Mouse (Mus musculus) T-helper 1 cell (primary cell): ENCODE measurements at regions not wholly inside any gene's neighbourhood (a gene's known extent, or its start where the extent isn't known, plus 50 kb on each side); places are given as distances from the start of the nearest gene placed in this dataset.
"Not testable (repeated sequence)": the region's sequence is repeated elsewhere in the genome, so short reads cannot be mapped to it uniquely, and the experiment has no call there.

Source experiments
- in situ Hi-C: fragments of 300-600 bp; cut with MboI, MseI; formaldehyde crosslinking; loops from one replicate; pipeline ENCODE4 v1.15.1; 2025; ENCODE audit warnings: high pct_unique_total_duplicates

GRCm38 (mm10) chr13:5367058-5367797 lies 494.1 kb upstream of the Klf6 start:
- in situ Hi-C loops, result no loop called here

- in situ Hi-C loops, result no loop called here
Observed at GRCm38 (mm10) chr13:5370007-5370406, 491.3 kb upstream of the Klf6 start.

- in situ Hi-C loops, result no loop called here
Observed at GRCm38 (mm10) chr13:5373191-5373590, 488.1 kb upstream of the Klf6 start.

GRCm38 (mm10) chr13:5408226-5408804 lies 453.0 kb upstream of the Klf6 start:
- in situ Hi-C loops, result loop anchor here (10.0 kb wide), 1 partner anchor 346 kb away; no protein-coding TSS in a partner anchor

- in situ Hi-C loops, result no loop called here
Observed at GRCm38 (mm10) chr13:5412052-5412451, 449.2 kb upstream of the Klf6 start.

DNA sequence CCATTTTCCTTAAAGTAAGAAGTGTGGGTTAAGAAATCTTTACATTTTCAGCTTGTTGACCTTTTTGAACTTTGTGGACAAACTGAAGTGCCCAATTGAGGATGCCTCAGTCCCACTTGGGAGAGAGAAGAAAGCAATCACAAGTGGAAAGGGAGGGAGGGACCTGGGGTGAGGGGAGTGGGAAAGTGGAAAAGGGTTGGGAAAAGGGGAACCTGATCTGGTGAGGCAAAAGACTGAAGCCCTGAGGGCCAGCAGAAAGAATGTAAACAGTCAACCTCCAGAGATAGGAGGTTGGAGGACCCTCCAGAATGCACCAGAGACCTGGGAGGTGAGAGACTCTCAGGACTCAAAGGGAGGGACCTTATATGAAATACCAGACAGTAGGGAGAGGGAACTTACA lies 448.3 kb upstream of the Klf6 start:
- in situ Hi-C loops, result not testable (repeated sequence)

GRCm38 (mm10) chr13:5424110-5424509 lies 437.2 kb upstream of the Klf6 start:
- in situ Hi-C loops, result no loop called here

GRCm38 (mm10) chr13:5425491-5426232 lies 435.6 kb upstream of the Klf6 start:
- in situ Hi-C loops, result no loop called here

DNA sequence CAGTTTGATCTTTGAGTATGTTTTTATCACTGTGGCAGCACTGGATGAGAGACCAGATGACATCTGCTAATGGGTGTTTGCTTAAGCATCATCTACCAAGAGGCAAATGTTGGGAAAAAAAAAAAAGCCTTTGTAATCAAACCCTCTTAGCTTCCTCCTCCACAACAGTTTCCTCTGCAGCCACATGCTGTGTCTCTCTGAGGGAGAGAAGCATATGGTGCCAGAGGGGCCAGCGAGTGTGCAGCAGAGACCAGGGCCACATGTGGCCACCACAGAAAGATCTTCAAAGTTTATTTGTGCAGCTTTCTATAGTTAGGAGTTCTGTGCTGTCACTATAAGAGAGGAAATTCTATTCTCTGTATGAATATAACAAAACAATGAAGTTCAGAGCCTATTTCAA lies 427.6 kb upstream of the Klf6 start:
- in situ Hi-C loops, result no loop called here

DNA sequence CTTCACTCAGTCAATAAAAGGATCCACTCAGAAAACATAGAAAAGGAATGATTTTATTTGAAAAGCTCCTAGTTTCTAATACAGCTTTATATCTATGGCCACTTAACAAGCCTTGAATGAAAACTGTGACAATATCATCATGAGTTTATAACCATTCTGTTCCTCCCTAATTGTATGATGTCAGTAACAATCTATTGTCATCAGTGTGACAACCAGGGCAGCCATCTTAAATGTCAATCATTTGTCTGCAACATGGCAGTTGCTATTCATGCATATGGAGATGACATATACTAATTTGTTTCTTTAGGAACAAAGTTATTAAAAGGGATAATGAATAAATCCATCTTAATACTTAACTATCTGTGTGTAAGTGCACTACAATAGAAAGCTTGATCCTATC lies 426.2 kb upstream of the Klf6 start:
- in situ Hi-C loops, result no loop called here

GRCm38 (mm10) chr13:5436191-5436590 lies 425.1 kb upstream of the Klf6 start:
- in situ Hi-C loops, result no loop called here

DNA sequence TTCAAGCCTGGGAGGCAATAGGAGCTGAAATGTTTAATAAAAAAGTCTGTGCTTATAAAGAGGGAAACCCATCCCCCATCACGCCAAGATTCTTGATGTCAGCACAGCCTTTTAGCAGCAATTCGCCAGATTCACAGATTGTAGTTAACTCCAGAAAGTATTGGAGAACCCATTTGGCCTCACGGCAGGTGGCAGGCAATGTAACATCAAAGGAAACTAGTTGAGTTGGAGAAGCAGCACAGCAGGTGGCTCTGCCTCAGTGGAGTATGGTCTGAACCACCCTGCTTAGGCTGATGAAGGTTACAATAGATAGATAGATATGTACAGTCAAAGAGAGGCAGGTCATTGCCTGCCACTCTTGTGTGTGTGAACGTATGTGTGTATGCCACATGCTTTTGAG lies 420.8 kb upstream of the Klf6 start:
- in situ Hi-C loops, result no loop called here

DNA sequence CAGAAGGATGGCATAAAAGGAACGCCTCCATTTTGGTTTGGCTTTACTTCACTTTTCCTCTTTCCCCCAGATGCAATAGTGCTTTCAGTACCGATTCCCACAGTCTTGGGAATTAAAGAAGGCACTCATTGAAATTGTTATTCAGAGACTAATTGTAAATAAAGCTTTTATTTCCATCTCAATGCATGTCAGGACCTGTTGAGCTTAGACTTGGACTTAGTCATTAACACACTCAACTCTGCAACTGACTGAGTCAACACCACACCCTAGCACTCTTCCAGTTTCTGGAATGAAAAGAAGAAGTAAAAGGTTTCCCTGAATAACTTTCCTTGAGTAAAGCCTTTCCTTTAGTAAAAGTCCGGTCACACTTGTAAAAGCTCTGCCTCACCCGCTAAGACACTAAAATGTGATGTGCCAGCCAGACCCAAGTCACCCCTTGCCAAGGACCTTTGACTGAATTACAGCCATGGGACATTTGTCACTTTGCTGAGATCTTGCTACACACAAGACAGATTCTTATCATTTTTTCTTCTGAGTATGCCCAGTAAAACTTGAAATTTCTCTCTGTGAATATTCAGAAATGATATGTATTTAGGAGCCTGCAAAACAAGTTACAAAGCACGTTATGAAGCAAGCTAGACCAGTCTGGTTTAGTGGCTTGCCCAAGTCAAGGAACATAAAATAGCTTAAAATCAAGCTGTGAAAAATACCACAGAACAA lies 416.4 kb upstream of the Klf6 start:
- in situ Hi-C loops, result no loop called here

DNA sequence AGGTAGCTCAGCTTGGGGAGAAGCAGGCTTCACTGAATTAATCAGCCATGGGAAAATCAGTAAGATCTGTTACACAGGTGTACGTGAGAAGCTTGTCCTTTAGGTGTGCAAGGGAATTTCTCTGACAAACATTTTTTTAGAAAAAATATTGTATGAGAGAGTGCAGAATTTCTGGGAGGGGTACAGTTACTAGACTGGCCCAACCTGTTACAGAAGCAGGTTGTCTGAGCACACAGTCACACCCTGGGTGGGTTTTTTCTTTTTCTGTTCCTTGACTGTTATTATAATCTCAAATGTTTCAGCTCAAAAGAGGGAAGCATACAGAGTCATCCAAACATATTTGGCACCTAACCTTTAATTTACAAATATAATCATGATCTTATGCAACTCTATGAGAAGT lies 412.7 kb upstream of the Klf6 start:
- in situ Hi-C loops, result no loop called here

- in situ Hi-C loops, result no loop called here
Observed at GRCm38 (mm10) chr13:5480779-5481178, 380.5 kb upstream of the Klf6 start.

DNA sequence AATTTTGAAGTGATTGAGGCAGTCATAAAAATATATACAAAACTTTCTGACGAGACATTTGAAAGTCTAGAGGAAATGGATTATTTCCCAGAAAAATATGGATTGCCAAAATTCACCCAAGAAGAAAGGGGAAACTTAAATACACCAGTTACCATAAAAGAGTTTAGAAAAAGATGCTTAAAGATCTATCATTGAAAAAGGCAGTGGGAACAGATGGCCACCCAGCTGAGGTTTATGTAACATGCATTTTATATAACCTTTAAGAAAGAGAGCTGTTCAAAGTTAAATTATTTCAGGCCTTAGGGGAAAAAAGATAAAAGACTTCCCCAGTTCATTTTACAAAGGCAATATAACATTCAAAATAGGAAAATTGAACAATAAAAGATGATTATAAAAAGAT lies 369.0 kb upstream of the Klf6 start:
- in situ Hi-C loops, result no loop called here

- in situ Hi-C loops, result no loop called here
Observed at GRCm38 (mm10) chr13:5497535-5497934, 363.7 kb upstream of the Klf6 start.

DNA sequence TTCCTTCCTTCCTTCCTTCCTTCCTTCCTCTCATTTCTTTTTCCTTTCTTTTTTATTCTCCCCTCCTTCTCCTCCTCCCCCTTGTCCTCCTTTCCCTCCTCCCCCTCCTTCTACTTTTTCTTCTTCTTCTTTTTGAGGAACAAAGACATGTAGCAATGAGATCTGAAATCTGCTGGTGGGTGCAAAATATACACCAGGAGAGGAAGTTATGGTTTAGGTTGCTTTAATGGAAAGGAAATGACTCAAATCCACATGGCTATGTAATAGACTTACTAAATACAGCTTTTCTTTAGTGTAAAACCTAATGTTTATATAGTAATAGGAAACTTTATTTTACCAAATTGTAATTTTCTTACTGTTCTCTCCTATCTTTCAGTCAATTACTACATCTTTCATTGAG lies 349.5 kb upstream of the Klf6 start:
- in situ Hi-C loops, result no loop called here

DNA sequence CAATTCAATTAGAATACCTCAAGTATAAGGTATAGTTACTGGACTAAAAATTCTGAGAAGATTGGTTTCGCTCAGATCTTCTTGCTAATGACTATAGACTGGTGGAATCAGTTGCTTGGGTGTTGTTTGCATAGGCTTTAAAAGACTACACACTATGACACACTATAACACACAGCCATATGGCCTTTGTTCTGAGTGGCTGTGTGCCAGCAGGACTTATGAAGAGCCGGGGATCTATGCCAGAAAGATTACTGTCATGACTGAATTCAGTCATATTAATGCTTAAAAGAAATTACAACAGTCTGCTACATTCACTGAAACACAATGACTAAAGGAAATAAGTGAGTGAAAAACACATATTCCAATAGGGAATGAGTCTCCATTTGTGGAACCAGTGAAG lies 345.7 kb upstream of the Klf6 start:
- in situ Hi-C loops, result no loop called here

DNA sequence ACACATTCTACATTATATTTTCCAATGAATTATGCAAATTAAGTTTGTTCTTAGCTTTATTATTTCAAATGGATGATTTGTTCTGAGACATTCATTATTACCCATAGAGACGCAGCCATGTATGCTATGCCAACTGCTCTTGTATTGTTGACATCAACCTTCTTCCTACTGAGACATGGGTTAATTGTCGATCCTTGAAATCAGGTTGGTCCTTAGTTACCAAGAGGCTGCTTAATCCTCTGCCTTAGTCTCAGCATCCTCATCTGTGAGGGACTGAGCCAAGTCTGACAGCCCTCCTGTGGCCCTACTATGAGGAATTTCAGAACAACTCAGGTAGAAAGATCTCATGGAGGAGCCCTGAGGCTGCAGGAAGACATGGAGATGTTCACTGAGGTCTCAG lies 345.2 kb upstream of the Klf6 start:
- in situ Hi-C loops, result no loop called here

- in situ Hi-C loops, result no loop called here
Observed at GRCm38 (mm10) chr13:5519181-5519580, 342.1 kb upstream of the Klf6 start.

DNA sequence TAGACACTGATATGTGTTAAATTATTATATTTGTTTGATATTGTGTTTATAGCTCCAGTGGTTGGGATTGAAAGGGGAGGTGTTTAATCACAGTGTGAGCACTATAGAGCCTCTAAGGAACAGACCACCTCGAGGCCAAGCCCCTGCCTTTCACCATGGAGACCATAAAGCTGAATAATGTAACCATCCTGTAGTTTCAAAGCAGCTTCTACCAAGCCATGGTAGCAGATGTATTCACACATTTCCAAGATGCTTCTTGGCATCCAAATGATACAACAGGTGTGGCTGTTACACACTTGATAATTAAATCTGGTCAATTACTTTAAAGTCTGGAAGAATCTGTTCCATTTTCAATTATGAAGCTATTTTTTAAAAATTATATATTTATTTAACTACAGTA lies 341.7 kb upstream of the Klf6 start:
- in situ Hi-C loops, result no loop called here
